Mouse (Mus musculus) liver, embryonic 18 days (tissue): ENCODE data around the gene Zfp426. TPM values are rescaled to one million over a fixed set of nuclear protein-coding genes. Genes with fewer than 3 reads are reported as not detected.

Experiments used
- polyA plus RNA-seq: library from polyadenylated mRNA; depleted of rRNA; stranded (reverse); fragments of >200 nt; gene quantifications from 2 replicates; pipeline ENCODE4 v1.2.3, GENCODE M21; 2012; rRNA removed

Gene Zfp426
- polyA plus RNA-seq, result 3.8 and 4.0 TPM in 2 replicates

GRCm38 (mm10) chr9:20492527-20493233 is at the start of gene Zfp426:
Gene Zfp426, minus strand, starts transcription at chr9:20492746.

DNA sequence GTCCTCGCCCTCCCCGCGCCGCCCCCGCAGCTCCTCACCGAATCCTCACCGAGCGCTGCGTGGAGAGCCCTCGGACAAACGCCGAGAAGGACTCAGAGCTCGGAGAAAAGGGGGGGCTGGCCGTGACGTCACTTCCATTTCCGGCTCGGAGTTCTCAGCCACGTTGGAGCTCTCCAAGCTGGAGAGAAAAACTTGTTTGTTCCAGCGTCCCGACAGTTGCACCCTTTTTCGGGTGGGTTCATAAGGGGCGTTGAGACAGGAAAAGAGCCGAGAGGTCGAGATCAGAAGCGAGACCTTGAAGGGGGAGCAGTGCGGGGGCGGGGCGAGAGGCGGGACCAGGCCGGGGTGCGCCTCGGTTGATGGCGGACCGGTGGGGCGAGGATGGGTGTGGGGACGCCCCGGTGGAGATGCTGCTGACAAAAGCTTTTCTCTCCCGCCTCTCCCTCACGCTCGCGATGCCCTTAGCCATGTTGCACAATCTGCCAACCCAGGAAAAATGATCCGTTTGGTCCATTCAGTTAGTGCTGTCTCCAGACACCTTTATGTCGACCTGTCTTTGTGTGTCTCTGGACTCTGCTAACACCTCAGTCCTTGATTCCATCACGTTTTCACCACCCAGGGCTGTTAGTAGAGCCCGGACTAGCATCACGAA is 28.9 kb upstream of the Zfp426 start, which contains the start of gene Zfp266:
Gene Zfp266, minus strand, starts transcription at position 112 of the 652 bp plus-strand sequence.

GRCm38 (mm10) chr9:20459377-20460317 is 32.9 kb downstream of the Zfp426 start, which contains the start of gene Zfp26:
Gene Zfp26, minus strand, starts transcription at chr9:20460162.

Other genes with a start within 250 kb of the Zfp426 start
- not detected in 2 replicates for gene Olfr39, start 210.4 kb downstream of the Zfp426 start, polyA plus RNA-seq
- gene Olfr873, start 194.2 kb downstream of the Zfp426 start, polyA plus RNA-seq, result not detected in 2 replicates
- gene Olfr18, start 156.7 kb downstream of the Zfp426 start, polyA plus RNA-seq, result not detected in 2 replicates
- 4.4 and 4.8 TPM in 2 replicates for gene Zfp560, start 107.6 kb downstream of the Zfp426 start, polyA plus RNA-seq
- gene Zfp26, start 32.6 kb downstream of the Zfp426 start, polyA plus RNA-seq, result 1.7 and 1.8 TPM in 2 replicates
- 4.6 and 4.7 TPM in 2 replicates for gene Zfp266, start 28.7 kb upstream of the Zfp426 start, polyA plus RNA-seq
- gene Zfp846, start 88.5 kb upstream of the Zfp426 start, polyA plus RNA-seq, result 1.7 and 1.8 TPM in 2 replicates
- 171 and 176 TPM in 2 replicates for gene Ubl5, start 150.1 kb upstream of the Zfp426 start, polyA plus RNA-seq
- gene Fbxl12, start 152.0 kb upstream of the Zfp426 start, polyA plus RNA-seq, result 10.4 and 11.7 TPM in 2 replicates
- gene Pin1, start 159.3 kb upstream of the Zfp426 start, polyA plus RNA-seq, result 8.7 and 8.8 TPM in 2 replicates